Mouse (Mus musculus) CD4-positive helper T cell, adult 2 months (primary cell): ENCODE data around the gene Nufip1.

ENCODE experiments used
- DNase-seq: peaks from one replicate; pipeline ENCODE4 v3.0.0-alpha.2; 2012; ENCODE audit warnings: low read depth, missing footprints, low spot score

Gene Nufip1

GRCm38 (mm10) chr14:76110396-76111221, at the start of gene Nufip1, which contains the start of gene Gpalpp1:
TSS of gene Nufip1 (plus strand) at chr14:76110891.
TSS of gene Gpalpp1 (minus strand) at chr14:76110760.
- DNase-seq: peak; percentile 95

- DNase-seq: no peak
Observed at GRCm38 (mm10) chr14:76067237-76067636, 43.5 kb upstream of the Nufip1 start.

- DNase-seq: no peak
Observed at GRCm38 (mm10) chr14:76068296-76068695, 42.4 kb upstream of the Nufip1 start.

GRCm38 (mm10) chr14:76069296-76069695, 41.4 kb upstream of the Nufip1 start:
- no peak for DNase-seq

GRCm38 (mm10) chr14:76072626-76073025, 38.1 kb upstream of the Nufip1 start:
- DNase-seq: no peak

GRCm38 (mm10) chr14:76074206-76074605, 36.5 kb upstream of the Nufip1 start:
- no peak for DNase-seq

GRCm38 (mm10) chr14:76075721-76076120, 35.0 kb upstream of the Nufip1 start:
- no peak for DNase-seq

GRCm38 (mm10) chr14:76076602-76077001, 34.1 kb upstream of the Nufip1 start:
- no peak for DNase-seq

- DNase-seq: peak; percentile 12
Observed at GRCm38 (mm10) chr14:76077088-76077491, 33.6 kb upstream of the Nufip1 start.

GRCm38 (mm10) chr14:76081451-76081850, 29.2 kb upstream of the Nufip1 start:
- no peak for DNase-seq

GRCm38 (mm10) chr14:76082086-76082636, 28.5 kb upstream of the Nufip1 start:
- peak; percentile 26 for DNase-seq

GRCm38 (mm10) chr14:76084188-76084587, 26.5 kb upstream of the Nufip1 start:
- no peak for DNase-seq

GRCm38 (mm10) chr14:76097244-76097643, 13.4 kb upstream of the Nufip1 start:
- DNase-seq: no peak

GRCm38 (mm10) chr14:76097815-76098214, 12.9 kb upstream of the Nufip1 start:
- DNase-seq: no peak

- DNase-seq: no peak
Observed at GRCm38 (mm10) chr14:76099543-76099942, 11.1 kb upstream of the Nufip1 start.

GRCm38 (mm10) chr14:76115744-76116143, 5.1 kb downstream of the Nufip1 start:
- no peak for DNase-seq

GRCm38 (mm10) chr14:76118963-76119362, 8.3 kb downstream of the Nufip1 start:
- DNase-seq: peak; percentile 40

GRCm38 (mm10) chr14:76120472-76120871, 9.8 kb downstream of the Nufip1 start:
- no peak for DNase-seq

GRCm38 (mm10) chr14:76121901-76122662, 11.4 kb downstream of the Nufip1 start:
- DNase-seq: peak; percentile 47

- no peak for DNase-seq
Observed at GRCm38 (mm10) chr14:76122663-76123058, 12.0 kb downstream of the Nufip1 start.

- DNase-seq: no peak
Observed at GRCm38 (mm10) chr14:76127311-76127710, 16.6 kb downstream of the Nufip1 start.

- DNase-seq: no peak
Observed at GRCm38 (mm10) chr14:76128174-76128573, 17.5 kb downstream of the Nufip1 start.
